Mouse (Mus musculus) naive thymus-derived CD4-positive, alpha-beta T cell, adult 2 months (primary cell): ENCODE data around the gene Wipf1.
A peak's percentile ranks its signal among the peaks of the same experiment; 100 is the strongest.
"Not testable (repeated sequence)": the region's sequence is repeated elsewhere in the genome, so short reads cannot be mapped to it uniquely, and the experiment has no call there.

Source experiments
- DNase-seq: peaks from one replicate; pipeline ENCODE4 v3.0.0-alpha.2; 2011; ENCODE audit warnings: low read depth

Gene Wipf1

DNA sequence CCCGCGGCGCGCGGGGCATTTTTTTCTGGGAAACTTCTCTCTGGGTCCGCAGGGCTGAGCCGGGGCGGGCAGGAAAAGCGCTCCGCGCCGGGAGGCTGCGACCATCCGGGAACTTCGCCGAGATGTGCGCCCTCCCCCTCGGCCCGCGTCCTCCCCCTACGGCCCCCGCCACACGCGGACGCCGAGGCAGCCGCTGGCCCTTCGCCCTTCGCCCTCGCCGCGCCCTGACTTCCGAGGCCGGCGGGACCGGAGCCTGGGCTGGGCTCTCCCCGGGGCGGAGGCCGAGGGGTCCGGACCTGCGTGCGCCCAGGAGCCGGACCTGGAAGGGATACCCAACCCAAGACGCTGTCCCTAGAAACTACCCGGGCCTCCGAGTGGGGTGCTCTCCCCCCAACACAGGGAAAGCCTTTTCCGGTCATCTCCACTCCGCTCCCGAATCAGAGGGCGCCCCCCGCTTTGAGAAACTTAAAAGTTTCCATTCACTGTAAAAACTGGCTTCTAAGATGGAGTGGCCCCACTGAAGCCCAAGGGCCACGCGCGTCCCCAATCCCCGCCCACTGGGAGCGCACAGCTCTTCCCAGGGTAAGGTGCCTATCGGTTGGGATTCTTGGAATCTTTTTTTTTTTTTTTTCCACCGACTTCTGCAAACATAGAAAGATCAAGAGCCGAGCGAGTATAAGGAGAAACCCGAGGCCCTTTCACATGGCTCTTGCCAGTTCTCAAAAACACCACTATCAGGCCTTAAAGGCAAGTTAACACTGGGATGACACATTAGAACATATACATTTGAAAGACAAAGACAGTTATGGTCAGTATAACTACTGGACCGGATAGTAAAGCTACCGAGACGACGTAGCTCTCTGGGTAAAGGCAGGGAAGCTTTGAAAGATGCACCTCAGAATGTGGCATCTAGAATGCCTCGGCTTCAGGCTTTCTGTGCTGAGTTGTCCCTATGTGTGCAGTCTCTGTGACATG lies at the start of gene Wipf1:
Gene Wipf1, minus strand, starts transcription at position 379 of the 975 bp plus-strand sequence.
- no peak for DNase-seq

DNA sequence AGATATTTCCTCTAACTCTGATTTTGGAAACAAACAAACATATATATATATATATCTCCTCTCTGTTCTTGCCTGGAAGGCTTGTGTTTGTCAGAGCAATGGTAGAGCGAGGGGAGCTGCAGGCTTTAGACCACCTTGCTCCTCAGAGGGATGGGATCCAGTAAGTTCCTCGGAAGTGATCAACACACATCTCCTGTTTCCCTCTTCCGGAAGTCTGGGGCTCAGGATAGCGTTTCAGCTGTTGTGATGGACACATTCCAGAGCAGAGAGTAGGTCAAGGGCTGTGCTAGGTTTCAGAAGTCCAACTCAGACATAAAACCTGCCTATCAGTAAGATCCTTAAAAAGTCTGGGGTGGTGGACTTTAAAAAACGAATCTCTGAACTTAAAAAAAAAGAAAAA lies 49.6 kb upstream of the Wipf1 start:
- DNase-seq, result no peak

DNA sequence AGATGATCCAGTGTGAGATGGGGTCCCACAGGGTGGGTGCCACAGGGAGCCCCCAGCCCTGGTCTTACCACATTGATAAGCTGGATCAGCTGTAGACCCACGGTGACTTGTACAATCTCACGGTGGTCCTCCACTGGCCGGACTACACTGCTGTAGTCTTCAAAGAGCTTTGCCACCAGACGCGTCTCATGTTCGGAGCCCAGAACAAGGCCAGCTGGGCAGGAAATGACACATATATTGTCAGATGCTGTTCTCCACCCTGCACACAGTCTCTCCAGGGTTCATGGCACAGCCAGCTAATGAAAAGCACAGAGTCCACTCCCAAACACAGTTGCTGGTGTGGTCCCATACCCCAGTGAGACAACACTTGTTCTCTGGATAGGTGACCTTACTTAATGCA lies 44.9 kb upstream of the Wipf1 start:
- no peak for DNase-seq

DNA sequence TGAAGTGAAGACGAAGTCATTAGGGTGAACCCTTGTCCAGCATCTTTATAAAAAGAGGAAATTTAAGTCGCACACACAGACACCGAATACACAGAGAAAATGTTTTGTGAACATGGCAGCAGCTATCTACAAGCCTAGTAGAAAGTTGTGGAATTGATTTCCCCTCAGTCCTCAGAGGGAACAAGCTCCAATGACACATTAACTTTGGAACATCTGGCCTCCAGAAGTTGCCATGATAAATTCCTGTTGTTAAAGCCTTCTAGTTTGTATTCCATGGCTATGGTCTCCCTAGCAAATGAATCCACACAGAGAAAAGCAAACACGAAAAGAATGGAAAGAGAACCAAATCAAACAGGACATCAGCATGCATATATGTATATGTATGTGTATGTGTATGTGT lies 44.0 kb upstream of the Wipf1 start:
- no peak for DNase-seq

- peak; percentile 61 for DNase-seq
Measured at GRCm38 (mm10) chr2:73572539-73573372, 43.2 kb upstream of the Wipf1 start.

DNA sequence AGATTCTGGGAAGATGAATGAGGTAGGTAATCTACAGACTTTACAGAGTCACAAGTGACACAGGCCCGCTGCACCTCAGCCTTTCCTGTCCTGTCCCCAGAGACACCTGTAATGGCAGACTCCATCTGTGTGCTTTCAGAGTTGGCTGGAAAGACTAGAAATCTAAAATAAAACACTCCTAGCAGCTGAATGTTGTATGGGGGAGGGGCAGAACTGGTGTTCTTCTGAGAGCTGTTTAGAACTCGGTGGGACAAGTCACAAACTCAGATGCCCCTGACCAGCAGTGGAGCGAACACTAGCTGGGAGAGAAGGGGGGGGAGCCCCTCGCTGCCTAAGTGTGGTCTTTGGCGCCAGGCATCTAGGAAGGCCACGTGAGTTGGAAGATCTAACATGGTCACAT lies 42.4 kb upstream of the Wipf1 start:
- no peak for DNase-seq

GRCm38 (mm10) chr2:73571304-73571703 lies 41.8 kb upstream of the Wipf1 start:
- DNase-seq, result no peak

DNA sequence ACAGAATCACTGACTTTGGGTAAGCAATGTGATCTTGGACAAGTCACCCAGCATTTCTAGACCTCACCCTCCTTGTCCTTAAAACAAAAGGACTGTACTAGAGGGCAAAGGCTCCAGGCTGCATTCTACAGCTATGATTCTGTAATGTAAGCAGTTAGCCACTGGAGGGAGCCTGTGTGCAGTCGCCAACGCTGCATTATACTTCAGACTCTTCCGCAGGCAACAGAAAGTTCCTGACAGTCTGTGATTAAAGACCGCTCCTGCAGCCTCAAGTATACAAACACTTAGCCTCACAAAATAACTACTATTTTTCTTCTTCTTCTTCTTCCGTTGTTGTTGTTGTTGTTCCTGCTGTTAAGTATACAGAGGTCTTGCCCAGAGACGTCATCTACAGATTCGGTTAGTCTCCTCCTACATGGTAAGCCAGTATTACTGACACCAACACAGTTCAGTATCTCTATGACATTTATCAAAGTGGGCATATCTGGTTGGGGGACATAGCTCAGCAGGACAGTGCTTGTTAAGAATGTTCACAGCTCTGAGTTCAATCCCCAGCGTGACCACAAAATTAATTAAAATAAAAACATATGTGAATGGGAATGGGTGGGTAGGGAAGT lies 37.6 kb upstream of the Wipf1 start:
- DNase-seq, result peak; percentile 81

- peak; percentile 58 for DNase-seq
Measured at GRCm38 (mm10) chr2:73566162-73566561, 36.6 kb upstream of the Wipf1 start.

DNA sequence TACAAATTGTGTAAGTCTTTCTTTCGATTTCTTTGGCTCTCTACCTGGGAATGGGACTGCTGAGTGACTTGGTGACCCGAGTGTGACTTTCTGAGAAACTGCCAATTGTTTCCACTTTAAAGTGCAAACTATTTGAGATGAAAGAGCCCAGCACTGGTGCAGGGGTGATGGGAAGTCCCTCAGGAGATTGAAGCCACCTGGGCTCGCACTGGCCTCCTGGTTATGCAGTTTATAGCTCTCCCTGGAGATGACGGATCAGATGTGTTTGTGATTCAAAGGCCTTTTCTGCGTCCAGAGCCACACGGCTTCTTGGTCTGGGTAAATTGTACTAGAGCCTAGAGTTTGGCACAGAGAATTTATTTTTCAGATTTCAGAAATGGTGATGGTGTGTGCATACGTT lies 34.2 kb upstream of the Wipf1 start:
- no peak for DNase-seq

DNA sequence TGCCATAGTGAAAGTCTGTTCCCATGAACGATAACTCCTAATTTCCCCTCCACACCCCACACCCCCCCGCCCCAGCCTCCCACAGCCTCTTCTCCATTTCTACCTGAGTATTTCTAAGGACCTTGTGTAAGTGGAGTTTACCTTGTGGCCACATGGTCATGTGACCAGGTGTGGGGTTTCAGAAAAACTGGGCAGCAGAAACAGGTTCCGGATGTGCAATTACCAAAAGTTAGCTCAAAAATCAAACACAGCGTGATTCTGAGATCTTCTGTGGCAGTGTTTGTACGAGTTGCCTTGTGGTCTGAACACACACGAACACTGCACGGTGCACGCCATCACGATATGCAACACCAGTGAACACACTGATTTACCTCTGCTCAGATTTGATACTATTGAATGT lies 33.1 kb upstream of the Wipf1 start:
- no peak for DNase-seq

DNA sequence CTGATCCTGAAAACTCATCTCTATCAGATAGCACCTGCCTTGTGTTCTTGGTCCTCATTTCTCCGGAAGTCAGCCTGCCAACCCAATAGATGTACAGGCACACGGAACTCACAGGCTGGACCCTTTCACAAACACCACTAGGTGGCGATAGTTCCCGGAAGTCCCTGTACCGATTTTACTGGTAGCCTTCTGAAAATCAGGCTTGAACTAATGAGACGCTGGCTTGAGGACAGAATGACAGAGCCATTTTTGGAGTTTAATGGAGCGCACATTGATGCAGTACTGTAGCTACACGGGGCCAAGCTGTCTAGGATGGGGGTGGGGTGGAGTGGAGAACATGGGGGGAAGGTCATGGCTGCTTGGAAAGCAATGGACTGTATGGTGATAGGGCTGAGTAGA lies 32.1 kb upstream of the Wipf1 start:
- DNase-seq, result peak; percentile 76

GRCm38 (mm10) chr2:73560899-73561664 lies 31.5 kb upstream of the Wipf1 start:
- no peak for DNase-seq

DNA sequence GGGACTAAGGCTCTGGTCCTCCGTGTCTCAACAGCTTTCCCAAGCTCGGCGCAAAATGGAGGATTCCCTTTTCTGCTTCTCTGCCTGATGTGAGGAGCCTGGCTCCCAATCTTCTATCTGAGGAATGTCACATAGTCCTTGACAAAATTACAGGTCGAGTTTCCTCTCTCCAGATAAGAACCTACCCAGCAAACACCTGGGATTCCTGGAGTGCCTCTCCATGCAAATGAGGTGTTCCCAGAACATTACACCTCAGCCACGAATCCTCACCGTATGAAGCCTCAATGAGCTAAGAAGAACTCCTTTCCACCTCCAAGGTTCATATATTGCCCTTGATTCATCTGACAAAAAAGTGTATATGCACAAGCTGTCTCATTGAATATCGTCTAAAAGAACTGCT lies 30.9 kb upstream of the Wipf1 start:
- DNase-seq, result no peak

DNA sequence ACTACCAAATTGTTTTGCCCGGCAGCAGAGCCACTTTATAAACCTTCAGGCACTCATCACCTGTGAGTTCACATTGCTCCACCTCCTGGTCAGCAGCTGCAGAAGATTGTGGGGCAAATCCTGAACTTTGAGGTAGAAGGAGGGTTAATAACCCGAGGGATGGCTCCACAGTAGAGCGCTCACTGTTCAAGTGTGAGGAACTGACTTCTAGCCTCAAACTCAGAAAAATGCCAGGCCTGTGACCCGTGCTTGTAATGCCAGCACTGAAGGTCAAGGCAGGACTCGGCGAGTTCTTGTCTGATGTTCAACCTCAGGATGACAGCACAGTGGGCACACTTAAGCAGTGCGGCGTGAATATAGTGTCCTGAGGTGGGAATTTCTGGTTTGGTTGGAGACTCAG lies 28.4 kb upstream of the Wipf1 start:
- DNase-seq, result no peak

- DNase-seq, result not testable (repeated sequence)
Measured at GRCm38 (mm10) chr2:73557061-73557460, 27.5 kb upstream of the Wipf1 start.

GRCm38 (mm10) chr2:73554389-73554788 lies 24.9 kb upstream of the Wipf1 start:
- no peak for DNase-seq

- no peak for DNase-seq
Measured at GRCm38 (mm10) chr2:73552926-73553325, 23.4 kb upstream of the Wipf1 start.

GRCm38 (mm10) chr2:73550725-73551124 lies 21.2 kb upstream of the Wipf1 start:
- peak; percentile 81 for DNase-seq

GRCm38 (mm10) chr2:73548542-73548941 lies 19.0 kb upstream of the Wipf1 start:
- peak; percentile 44 for DNase-seq

GRCm38 (mm10) chr2:73547256-73547655 lies 17.7 kb upstream of the Wipf1 start:
- DNase-seq, result no peak

GRCm38 (mm10) chr2:73545556-73545955 lies 16.0 kb upstream of the Wipf1 start:
- DNase-seq, result no peak
